Mouse (Mus musculus) midbrain, embryonic 14.5 days (tissue): ENCODE results near the gene Sf3b3. TPM values are rescaled to one million over a fixed set of nuclear protein-coding genes. Genes with fewer than 3 reads are reported as not detected.

Experiments
- ATAC-seq: fragments of 200-750 bp; cut with Nextera tagmentation; 2 replicates; pipeline ENCODE4 v1.8.0; 2017; ENCODE audit warnings: moderate number of reproducible peaks, moderate library complexity; ENCODE audit not compliant: low FRiP score, low TSS enrichment
- DNase-seq: peaks from one replicate; pipeline ENCODE4 v3.0.0-alpha.2; 2015
- H3K27ac ChIP-seq: fragments of 300-500 bp; sonication (generic); replicated peaks from 2 replicates; pipeline ENCODE4 v1.5.1; 2014; ENCODE audit warnings: mild to moderate bottlenecking, low read depth, low read length, moderate library complexity
- H3K27me3 ChIP-seq: fragments of 300-500 bp; sonication (generic); 2 replicates; pipeline ENCODE4 v1.6.1; 2014; ENCODE audit warnings: low read length, control low read depth, mixed read lengths; ENCODE audit not compliant: control insufficient read depth, insufficient read depth
- H3K36me3 ChIP-seq: fragments of 300-500 bp; sonication (generic); 2 replicates; pipeline ENCODE4 v1.6.1; 2014; ENCODE audit warnings: low read length, control low read depth; ENCODE audit not compliant: control insufficient read depth, insufficient read depth
- H3K4me1 ChIP-seq: fragments of 300-500 bp; sonication (generic); 2 replicates; pipeline ENCODE4 v1.6.1; 2014; ENCODE audit warnings: mild to moderate bottlenecking, antibody characterized with exemption, low read length, control low read depth; ENCODE audit not compliant: control insufficient read depth, insufficient read depth
- H3K4me2 ChIP-seq: fragments of 300-500 bp; sonication (generic); 2 replicates; pipeline ENCODE4 v1.6.1; 2014; ENCODE audit warnings: mild to moderate bottlenecking, low read length, moderate library complexity
- H3K4me3 ChIP-seq: fragments of 300-500 bp; sonication (generic); replicated peaks from 2 replicates; pipeline ENCODE4 v1.5.1; 2014; ENCODE audit warnings: low read depth, low read length
- H3K9ac ChIP-seq: fragments of 300-500 bp; sonication (generic); replicated peaks from 2 replicates; pipeline ENCODE4 v1.6.1; 2014; ENCODE audit warnings: mild to moderate bottlenecking, low read length, moderate library complexity
- H3K9me3 ChIP-seq: fragments of 300-500 bp; sonication (generic); 2 replicates; pipeline ENCODE4 v1.6.1; 2016; ENCODE audit warnings: low read length, control low read depth, mixed read lengths; ENCODE audit not compliant: control insufficient read depth
- WGBS: fragments of 180-500 bp; shearing (Covaris S2); extraction: QIAGEN DNeasy Blood & Tissue Kit; methylation state at CpG from one replicate; pipeline ENCODE4 v1.1.7; 2014; 5-methylcytosine and 5-hydroxymethylcytosine counted together
- polyA plus RNA-seq: library from polyadenylated mRNA; unstranded; fragments of >200 nt; fragmentation: Nextera tagmentation; extraction: Ambion mirVana; gene quantifications from 2 replicates; pipeline ENCODE4 v1.2.1, GENCODE M21; 2014

Sf3b3 gene
- polyA plus RNA-seq, 1 experiment from 2014 or later, result 114 TPM

DNA sequence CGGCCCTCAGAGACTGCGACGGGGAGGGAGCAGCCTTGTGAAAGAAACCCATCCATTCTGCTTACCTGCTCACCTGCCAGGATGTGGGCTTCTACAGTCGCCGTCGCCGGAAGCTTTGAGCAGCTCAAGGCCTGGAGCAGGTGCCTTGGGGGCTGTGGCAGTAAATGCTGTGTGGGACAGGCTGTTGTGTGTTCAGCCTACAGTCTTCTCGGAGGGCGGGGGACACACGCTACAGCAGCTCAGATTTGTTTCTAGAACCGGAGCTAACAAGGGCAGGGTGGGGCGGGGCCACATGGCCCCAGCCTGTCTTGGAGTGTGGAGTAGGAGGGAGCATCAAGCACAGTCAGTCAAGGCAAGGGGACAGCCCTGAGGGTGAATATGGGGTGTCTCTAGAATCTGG is 40.9 kb downstream of the Sf3b3 start, which contains the start of gene Il34:
Il34 (minus strand) TSS at position 256 of the 400 bp plus-strand sequence.
- H3K27me3 ChIP-seq, result no peaks in the 10 kb centered on the region
- H3K36me3 ChIP-seq, result peaks cover 23% of the 10 kb centered on the region
- no peak for ATAC-seq
- H3K4me1 ChIP-seq, result no peaks in the 10 kb centered on the region
- H3K4me2 ChIP-seq, result no peak within 1 kb of the TSS
- no peaks in the 10 kb centered on the region for H3K9me3 ChIP-seq
- H3K4me3 ChIP-seq, result no peak within 1 kb of the TSS
- WGBS, result 47% methylated on average over 12 of the region's 12 CpGs
- H3K27ac ChIP-seq, result no peak within 1 kb of the TSS
- no peak for DNase-seq
- H3K9ac ChIP-seq, result no peak within 1 kb of the TSS

GRCm38 (mm10) chr8:110804825-110805514 is 41.6 kb downstream of the Sf3b3 start:
- Histone ChIP-seq H3K4me1 (no peaks in the 10 kb centered on the region), H3K27me3 (no peaks in the 10 kb centered on the region), H3K9ac (no peak overlapping the region), H3K36me3 (peaks cover 16% of the 10 kb centered on the region), H3K4me2 (no peak overlapping the region), H3K27ac (no peak overlapping the region), H3K4me3 (no peak overlapping the region), H3K9me3 (no peaks in the 10 kb centered on the region)
- WGBS, result 72% methylated on average over 3 of the region's 3 CpGs
- ATAC-seq (no peak), DNase-seq (no peak)

- Histone ChIP-seq H3K36me3 (peaks cover 4% of the 10 kb centered on the region), H3K4me2 (no peak overlapping the region), H3K4me3 (no peak overlapping the region), H3K27ac (no peak overlapping the region), H3K9me3 (no peaks in the 10 kb centered on the region), H3K4me1 (no peaks in the 10 kb centered on the region), H3K27me3 (no peaks in the 10 kb centered on the region), H3K9ac (no peak overlapping the region)
- ATAC-seq, result no peak
- DNase-seq, result no peak
- WGBS, result 85% methylated on average over 9 of the region's 9 CpGs
Observed at GRCm38 (mm10) chr8:110803856-110804255, 42.7 kb downstream of the Sf3b3 start.

DNA sequence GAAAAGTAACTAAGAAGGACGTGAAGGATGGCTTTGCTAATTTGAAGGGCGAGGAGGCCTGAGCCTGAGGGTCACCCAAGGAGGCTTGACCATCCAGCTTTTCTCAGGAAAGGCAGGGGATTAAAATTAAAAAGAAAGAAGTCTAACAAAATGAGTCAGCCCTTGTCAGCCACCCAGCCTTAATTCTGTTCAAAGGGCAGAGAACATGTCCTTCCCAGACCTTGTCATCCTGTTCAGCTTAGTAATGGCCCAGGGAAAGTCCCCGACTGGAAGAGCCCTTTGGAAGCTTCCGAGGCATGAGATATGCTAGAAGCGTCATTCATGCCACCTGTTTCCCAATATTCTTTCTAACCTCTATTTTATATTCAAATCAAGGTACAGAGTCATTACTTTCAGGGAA is 43.6 kb downstream of the Sf3b3 start:
- Histone ChIP-seq H3K36me3 (no peaks in the 10 kb centered on the region), H3K4me1 (no peaks in the 10 kb centered on the region), H3K4me3 (no peak overlapping the region), H3K27me3 (no peaks in the 10 kb centered on the region), H3K27ac (no peak overlapping the region), H3K4me2 (no peak overlapping the region), H3K9me3 (no peaks in the 10 kb centered on the region), H3K9ac (no peak overlapping the region)
- DNase-seq, result no peak
- ATAC-seq, result no peak
- WGBS, result 62% methylated on average over 5 of the region's 5 CpGs

GRCm38 (mm10) chr8:110797086-110797485 is 49.5 kb downstream of the Sf3b3 start:
- H3K9me3 ChIP-seq, result no peaks in the 10 kb centered on the region
- H3K4me2 ChIP-seq, result no peak overlapping the region
- DNase-seq, result no peak
- no peak for ATAC-seq
- 91% methylated on average over 8 of the region's 8 CpGs for WGBS
- no peaks in the 10 kb centered on the region for H3K27me3 ChIP-seq
- H3K9ac ChIP-seq, result no peak overlapping the region
- H3K4me3 ChIP-seq, result no peak overlapping the region
- no peak overlapping the region for H3K27ac ChIP-seq
- H3K4me1 ChIP-seq, result no peaks in the 10 kb centered on the region
- no peaks in the 10 kb centered on the region for H3K36me3 ChIP-seq

DNA sequence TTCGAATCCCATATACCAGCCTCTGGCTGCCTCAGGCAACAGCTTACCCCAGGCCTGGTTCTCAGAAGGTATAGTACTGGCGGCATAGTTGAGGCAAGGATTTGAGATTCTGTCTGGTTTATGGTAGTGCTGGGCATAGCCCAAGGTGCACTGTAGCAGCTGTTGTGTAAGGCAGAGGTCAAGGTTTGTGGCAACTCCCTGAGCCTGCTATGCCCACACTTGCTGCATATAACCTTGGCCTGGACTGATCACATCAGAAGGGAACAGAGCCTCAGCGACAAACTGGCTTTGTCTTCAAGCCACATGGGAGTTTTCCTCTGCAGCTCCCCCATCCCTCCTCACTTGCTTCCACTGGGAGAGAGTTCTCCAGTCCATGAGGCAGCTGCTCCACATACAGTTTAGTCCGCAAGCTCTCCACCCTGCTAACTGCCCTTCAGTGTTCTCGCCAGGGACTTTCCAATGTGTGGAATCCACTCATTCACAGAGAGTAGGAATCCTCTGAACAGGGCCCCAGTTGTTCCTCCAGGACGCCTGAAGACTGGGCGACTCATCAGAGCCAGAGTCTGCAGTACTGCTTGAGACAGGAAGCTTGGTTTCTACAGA is 52.1 kb downstream of the Sf3b3 start:
- Histone ChIP-seq H3K4me1 (no peaks in the 10 kb centered on the region), H3K9me3 (no peaks in the 10 kb centered on the region), H3K9ac (no peak overlapping the region), H3K4me2 (no peak overlapping the region), H3K27me3 (no peaks in the 10 kb centered on the region), H3K27ac (no peak overlapping the region), H3K4me3 (no peak overlapping the region), H3K36me3 (no peaks in the 10 kb centered on the region)
- WGBS, result 89% methylated on average over 7 of the region's 7 CpGs
- DNase-seq (no peak), ATAC-seq (no peak)

DNA sequence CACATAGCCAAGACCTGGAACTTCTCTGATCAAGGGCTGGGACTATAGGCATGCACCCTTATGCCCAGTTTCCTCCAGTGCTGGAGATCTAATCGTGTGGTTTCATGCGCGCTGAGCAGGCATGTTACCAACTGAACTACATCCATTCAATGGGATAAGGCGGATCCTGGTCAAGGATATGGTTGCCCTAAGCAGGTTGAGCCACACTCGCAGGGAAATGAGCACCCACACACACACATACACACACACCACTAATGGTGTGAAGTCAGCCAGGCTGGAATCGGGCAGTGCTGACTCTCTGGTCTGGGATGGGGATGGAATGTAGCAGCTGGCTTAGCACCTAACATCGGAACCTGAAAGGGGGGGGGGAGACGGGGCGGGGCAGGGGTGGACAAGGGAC is 52.7 kb downstream of the Sf3b3 start:
- Histone ChIP-seq H3K4me2 (no peak overlapping the region), H3K36me3 (no peaks in the 10 kb centered on the region), H3K27me3 (no peaks in the 10 kb centered on the region), H3K9me3 (no peaks in the 10 kb centered on the region), H3K4me3 (no peak overlapping the region), H3K9ac (no peak overlapping the region), H3K4me1 (no peaks in the 10 kb centered on the region), H3K27ac (no peak overlapping the region)
- ATAC-seq, result no peak
- 94% methylated on average over 9 of the region's 9 CpGs for WGBS
- no peak for DNase-seq

DNA sequence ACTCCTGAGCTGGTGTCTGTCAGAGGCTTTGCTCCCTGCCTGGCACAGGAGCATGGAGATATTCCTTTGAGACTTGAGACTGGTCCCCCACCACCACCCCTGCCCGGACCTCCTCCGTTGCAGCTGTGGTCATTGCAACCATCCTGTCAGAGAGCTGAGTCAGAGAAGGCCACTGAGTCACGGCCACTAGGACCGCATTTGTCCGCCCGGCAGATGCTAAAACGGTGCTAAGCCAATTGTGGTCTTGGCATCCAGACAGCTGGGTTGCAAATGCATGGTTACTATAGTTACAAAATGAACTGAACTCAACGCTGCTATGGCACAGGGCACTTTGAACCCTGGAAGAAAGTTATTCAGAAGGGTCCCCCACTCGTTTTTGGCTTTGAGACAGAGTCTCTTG is 53.1 kb downstream of the Sf3b3 start:
- Histone ChIP-seq H3K4me2 (no peak overlapping the region), H3K27me3 (no peaks in the 10 kb centered on the region), H3K4me1 (no peaks in the 10 kb centered on the region), H3K4me3 (no peak overlapping the region), H3K9me3 (no peaks in the 10 kb centered on the region), H3K9ac (no peak overlapping the region), H3K27ac (no peak overlapping the region), H3K36me3 (no peaks in the 10 kb centered on the region)
- DNase-seq (no peak), ATAC-seq (no peak)
- WGBS, result 81% methylated on average over 9 of the region's 9 CpGs

GRCm38 (mm10) chr8:110792574-110793200 is 53.9 kb downstream of the Sf3b3 start:
- no peak for DNase-seq

More at GRCm38 (mm10) chr8:110792574-110793200, 53.9 kb downstream of the Sf3b3 start:
- no peak overlapping the region for H3K4me2 ChIP-seq
- H3K27ac ChIP-seq, result no peak overlapping the region
- no peak overlapping the region for H3K4me3 ChIP-seq
- H3K4me1 ChIP-seq, result no peaks in the 10 kb centered on the region
- H3K9ac ChIP-seq, result no peak overlapping the region
- 83% methylated on average over 11 of the region's 11 CpGs for WGBS
- no peaks in the 10 kb centered on the region for H3K36me3 ChIP-seq
- no peaks in the 10 kb centered on the region for H3K9me3 ChIP-seq
- ATAC-seq, result no peak
- no peaks in the 10 kb centered on the region for H3K27me3 ChIP-seq
